Mouse (Mus musculus) intestine, postnatal 0 days (tissue): Measurements from ENCODE around the gene Olfr1287. TPM values are rescaled to one million over a fixed set of nuclear protein-coding genes. Genes with fewer than 3 reads are reported as not detected.

Experiments used
- ATAC-seq: fragments of 200-750 bp; cut with Nextera tagmentation; 2 replicates; pipeline ENCODE4 v1.8.0; 2017; ENCODE audit warnings: mild to moderate bottlenecking, moderate TSS enrichment, moderate library complexity
- H3K27ac ChIP-seq: fragments of 300-500 bp; sonication (generic); 2 replicates; pipeline ENCODE4 v1.5.1; 2014; ENCODE audit warnings: mild to moderate bottlenecking, low read depth, low read length, moderate library complexity
- H3K27me3 ChIP-seq: fragments of 300-500 bp; sonication (generic); replicated peaks from 2 replicates; pipeline ENCODE4 v1.6.1; 2014; ENCODE audit warnings: low read length, mixed read lengths; ENCODE audit not compliant: control insufficient read depth, insufficient read depth
- H3K36me3 ChIP-seq: fragments of 300-500 bp; sonication (generic); 2 replicates; pipeline ENCODE4 v1.6.1; 2014; ENCODE audit warnings: mild to moderate bottlenecking, moderate library complexity; ENCODE audit not compliant: control insufficient read depth, insufficient read depth
- H3K4me1 ChIP-seq: fragments of 300-500 bp; sonication (generic); replicated peaks from 2 replicates; pipeline ENCODE4 v1.6.1; 2014; ENCODE audit warnings: antibody characterized with exemption, low read length, mixed read lengths; ENCODE audit not compliant: control insufficient read depth, insufficient read depth
- H3K4me2 ChIP-seq: fragments of 300-500 bp; sonication (generic); replicated peaks from 2 replicates; pipeline ENCODE4 v1.6.1; 2014; ENCODE audit warnings: low read depth, mild to moderate bottlenecking, moderate library complexity
- H3K4me3 ChIP-seq: fragments of 300-500 bp; sonication (generic); 2 replicates; pipeline ENCODE4 v1.5.1; 2014; ENCODE audit warnings: low read depth, low read length
- H3K9ac ChIP-seq: fragments of 300-500 bp; sonication (generic); 2 replicates; pipeline ENCODE4 v1.6.1; 2014; ENCODE audit warnings: mild to moderate bottlenecking, low read depth, low read length
- H3K9me3 ChIP-seq: fragments of 300-500 bp; sonication (generic); 2 replicates; pipeline ENCODE4 v1.6.1; 2016; ENCODE audit warnings: mixed run types; ENCODE audit not compliant: control insufficient read depth
- CTCF ChIP-seq: sonication (generic); IDR thresholded peaks from 2 replicates; pipeline ENCODE4 v1.5.1; 2016; ENCODE audit warnings: low read depth, mild to moderate bottlenecking, control low read depth, antibody characterized with exemption, moderate library complexity
- WGBS: fragments of 180-500 bp; shearing (Covaris S2); extraction: QIAGEN DNeasy Blood & Tissue Kit; methylation state at CpG from one replicate; pipeline ENCODE4 v1.1.7; 2014; 5-methylcytosine and 5-hydroxymethylcytosine counted together
- polyA plus RNA-seq: library from polyadenylated mRNA; unstranded; fragments of >200 nt; fragmentation: Nextera tagmentation; extraction: Ambion mirVana; gene quantifications from 2 replicates; pipeline ENCODE4 v1.2.1, GENCODE M21; 2015

Gene Olfr1287
- polyA plus RNA-seq, result not detected in 2 replicates

GRCm38 (mm10) chr2:111448842-111449241, at the start of gene Olfr1287:
Gene Olfr1287 (plus strand): TSS chr2:111449142.
- no peak within 1 kb of the TSS for H3K4me2 ChIP-seq
- 62% methylated on average over 1 of the region's 1 CpGs for WGBS
- ATAC-seq, result no peak
- no peaks in the 10 kb centered on the region for H3K27me3 ChIP-seq
- H3K9ac ChIP-seq, result no peak within 1 kb of the TSS
- H3K9me3 ChIP-seq, result 0 out of 2 replicates have a peak, but pooled peaks cover 4% of the 10 kb centered on the region
- TF ChIP-seq CTCF, result no peak
- no peaks in the 10 kb centered on the region for H3K4me1 ChIP-seq
- no peak within 1 kb of the TSS for H3K4me3 ChIP-seq
- no peaks in the 10 kb centered on the region for H3K36me3 ChIP-seq
- no peak within 1 kb of the TSS for H3K27ac ChIP-seq

GRCm38 (mm10) chr2:111422931-111423330, 26.0 kb upstream of the Olfr1287 start, which contains the start of gene Olfr1286:
Gene Olfr1286 (minus strand): TSS chr2:111423115.
- Histone ChIP-seq H3K4me2 (no peak within 1 kb of the TSS), H3K9ac (no peak within 1 kb of the TSS), H3K4me1 (no peaks in the 10 kb centered on the region), H3K27me3 (no peaks in the 10 kb centered on the region), H3K27ac (no peak within 1 kb of the TSS), H3K9me3 (no peaks in the 10 kb centered on the region), H3K4me3 (no peak within 1 kb of the TSS), H3K36me3 (no peaks in the 10 kb centered on the region)
- no peak for TF ChIP-seq CTCF
- no peak for ATAC-seq
- 61% methylated on average over 1 of the region's 1 CpGs for WGBS

GRCm38 (mm10) chr2:111473801-111474200, 24.9 kb downstream of the Olfr1287 start, which contains the start of gene Olfr1288:
Gene Olfr1288 (plus strand): TSS chr2:111474101.
- 90% methylated on average over 1 of the region's 1 CpGs for WGBS
- Histone ChIP-seq H3K9ac (no peak within 1 kb of the TSS), H3K4me3 (no peak within 1 kb of the TSS), H3K9me3 (no peaks in the 10 kb centered on the region), H3K27me3 (no peaks in the 10 kb centered on the region), H3K27ac (no peak within 1 kb of the TSS), H3K36me3 (no peaks in the 10 kb centered on the region), H3K4me1 (no peaks in the 10 kb centered on the region), H3K4me2 (no peak within 1 kb of the TSS)
- ATAC-seq, result no peak
- TF ChIP-seq CTCF, result no peak

GRCm38 (mm10) chr2:111480519-111480918, 31.6 kb downstream of the Olfr1287 start, which contains the start of gene Olfr1289:
Gene Olfr1289 (plus strand): TSS chr2:111480819.
- WGBS, result 65% methylated on average over 1 of the region's 1 CpGs
- no peak for TF ChIP-seq CTCF
- no peak within 1 kb of the TSS for H3K9ac ChIP-seq
- H3K4me3 ChIP-seq, result no peak within 1 kb of the TSS
- no peak for ATAC-seq
- H3K36me3 ChIP-seq, result no peaks in the 10 kb centered on the region
- no peak within 1 kb of the TSS for H3K27ac ChIP-seq
- H3K4me2 ChIP-seq, result no peak within 1 kb of the TSS
- no peaks in the 10 kb centered on the region for H3K4me1 ChIP-seq
- no peaks in the 10 kb centered on the region for H3K9me3 ChIP-seq
- H3K27me3 ChIP-seq, result no peaks in the 10 kb centered on the region

GRCm38 (mm10) chr2:111493729-111494128, 44.8 kb downstream of the Olfr1287 start, which contains the start of gene Olfr1290:
Gene Olfr1290 (minus strand): TSS chr2:111493829.
- TF ChIP-seq CTCF, result no peak
- no peak for ATAC-seq
- WGBS, result 73% methylated on average over 5 of the region's 5 CpGs

GRCm38 (mm10) chr2:111496880-111497279, 47.9 kb downstream of the Olfr1287 start, which contains the start of gene Olfr1291-ps1:
Gene Olfr1291-ps1 (plus strand): TSS chr2:111497180.
- Histone ChIP-seq H3K27me3 (no peaks in the 10 kb centered on the region), H3K4me3 (no peak within 1 kb of the TSS), H3K9ac (no peak within 1 kb of the TSS), H3K4me2 (no peak within 1 kb of the TSS), H3K9me3 (no peaks in the 10 kb centered on the region), H3K27ac (no peak within 1 kb of the TSS), H3K4me1 (no peaks in the 10 kb centered on the region), H3K36me3 (no peaks in the 10 kb centered on the region)
- ATAC-seq, result no peak
- WGBS, result 91% methylated on average over 3 of the region's 3 CpGs
- TF ChIP-seq CTCF, result no peak

More at GRCm38 (mm10) chr2:111493729-111494128, 44.8 kb downstream of the Olfr1287 start, which contains the start of gene Olfr1290:
- Histone ChIP-seq H3K9me3 (no peaks in the 10 kb centered on the region), H3K4me3 (no peak within 1 kb of the TSS), H3K9ac (no peak within 1 kb of the TSS), H3K27me3 (no peaks in the 10 kb centered on the region), H3K4me2 (no peak within 1 kb of the TSS), H3K27ac (no peak within 1 kb of the TSS), H3K4me1 (no peaks in the 10 kb centered on the region), H3K36me3 (no peaks in the 10 kb centered on the region)

Other genes starting within 250 kb of the Olfr1287 start
- gene 4930430A15Rik, start 219.5 kb upstream of the Olfr1287 start, polyA plus RNA-seq, result not detected in 2 replicates
- gene Olfr1275, start 213.9 kb upstream of the Olfr1287 start, polyA plus RNA-seq, result not detected in 2 replicates
- not detected in 2 replicates for gene Olfr1276, start 194.6 kb upstream of the Olfr1287 start, polyA plus RNA-seq
- gene Olfr1277, start 175.0 kb upstream of the Olfr1287 start, polyA plus RNA-seq, result not detected in 2 replicates
- not detected in 2 replicates for gene Olfr1278, start 159.0 kb upstream of the Olfr1287 start, polyA plus RNA-seq
- gene Olfr1279, start 148.5 kb upstream of the Olfr1287 start, polyA plus RNA-seq, result not detected in 2 replicates
- gene Olfr1280, start 135.1 kb upstream of the Olfr1287 start, polyA plus RNA-seq, result not detected in 2 replicates
- gene Olfr1281, start 122.6 kb upstream of the Olfr1287 start, polyA plus RNA-seq, result not detected in 2 replicates
- not detected in 2 replicates for gene Olfr1282, start 113.1 kb upstream of the Olfr1287 start, polyA plus RNA-seq
- not detected in 2 replicates for gene Olfr1283, start 82.4 kb upstream of the Olfr1287 start, polyA plus RNA-seq
- gene Olfr1284, start 73.6 kb upstream of the Olfr1287 start, polyA plus RNA-seq, result not detected in 2 replicates
- gene Olfr1286, start 26.0 kb upstream of the Olfr1287 start, polyA plus RNA-seq, result not detected in 2 replicates
- not detected in 2 replicates for gene Olfr1288, start 25.0 kb downstream of the Olfr1287 start, polyA plus RNA-seq
- not detected in 2 replicates for gene Olfr1289, start 31.7 kb downstream of the Olfr1287 start, polyA plus RNA-seq
- gene Olfr1290, start 44.7 kb downstream of the Olfr1287 start, polyA plus RNA-seq, result not detected in 2 replicates
- not detected in 2 replicates for gene Olfr1291-ps1, start 48.0 kb downstream of the Olfr1287 start, polyA plus RNA-seq
- not detected in 2 replicates for gene Olfr1293-ps, start 76.1 kb downstream of the Olfr1287 start, polyA plus RNA-seq
- not detected in 2 replicates for gene Olfr1294, start 91.1 kb downstream of the Olfr1287 start, polyA plus RNA-seq
- gene Olfr1295, start 120.5 kb downstream of the Olfr1287 start, polyA plus RNA-seq, result not detected in 2 replicates
- gene Olfr1297, start 177.4 kb downstream of the Olfr1287 start, polyA plus RNA-seq, result not detected in 2 replicates
- not detected in 2 replicates for gene Olfr1298, start 200.1 kb downstream of the Olfr1287 start, polyA plus RNA-seq
- gene Olfr1299, start 212.3 kb downstream of the Olfr1287 start, polyA plus RNA-seq, result not detected in 2 replicates